Mouse (Mus musculus) ES-Bruce4 (cell line): ENCODE results near the gene Slc26a10. TPM values are rescaled to one million over a fixed set of nuclear protein-coding genes. Genes with fewer than 3 reads are reported as not detected.

Experiments used
- H3K27ac ChIP-seq: 2 replicates; pipeline ENCODE4 v1.5.1; 2012; ENCODE audit warnings: low read length, inconsistent platforms; ENCODE audit not compliant: insufficient read depth
- H3K27me3 ChIP-seq: 2 replicates; pipeline ENCODE4 v1.6.1; 2012; ENCODE audit warnings: mild to moderate bottlenecking, low read length, inconsistent platforms; ENCODE audit not compliant: control insufficient read depth, poor library complexity, insufficient read depth, severe bottlenecking
- H3K36me3 ChIP-seq: 2 replicates; pipeline ENCODE4 v1.6.1; 2012; ENCODE audit warnings: inconsistent platforms, mild to moderate bottlenecking, low read length, moderate library complexity; ENCODE audit not compliant: control insufficient read depth, poor library complexity, insufficient read depth, severe bottlenecking
- H3K4me1 ChIP-seq: one replicate; pipeline ENCODE4 v1.8.1; 2011; ENCODE audit warnings: low read length; ENCODE audit not compliant: control insufficient read depth, insufficient read depth
- H3K4me3 ChIP-seq: 2 replicates; pipeline ENCODE4 v1.5.1; 2011; ENCODE audit warnings: low read depth, mild to moderate bottlenecking, low read length
- H3K9ac ChIP-seq: 2 replicates; pipeline ENCODE4 v1.6.1; 2012; ENCODE audit warnings: low read depth, mild to moderate bottlenecking, inconsistent platforms; ENCODE audit not compliant: poor library complexity, severe bottlenecking
- H3K9me3 ChIP-seq: replicated peaks from 2 replicates; pipeline ENCODE4 v1.6.1; 2012; ENCODE audit warnings: mild to moderate bottlenecking, low read length, inconsistent platforms; ENCODE audit not compliant: control insufficient read depth, poor library complexity, insufficient read depth, severe bottlenecking
- CTCF ChIP-seq: IDR thresholded peaks from one replicate; pipeline ENCODE4 v1.8.1; 2011; ENCODE audit warnings: low read depth, low read length
- EP300 ChIP-seq: IDR thresholded peaks from 2 replicates; pipeline ENCODE4 v1.6.1; 2011; ENCODE audit warnings: low read depth, low read length; ENCODE audit not compliant: insufficient read depth
- POLR2A ChIP-seq: IDR thresholded peaks from one replicate; pipeline ENCODE4 v1.8.1; 2011; ENCODE audit warnings: low read length; ENCODE audit not compliant: insufficient read depth
- polyA plus RNA-seq: library from polyadenylated mRNA; stranded (reverse); fragments of >200 nt; gene quantifications from 2 replicates; pipeline ENCODE4 v1.2.4, GENCODE M21; 2011; ENCODE audit warnings: low read depth; ENCODE audit not compliant: missing spikeins, insufficient read depth, insufficient read length

Gene Slc26a10
- polyA plus RNA-seq, 1 experiment, result 24.6 TPM

- H3K36me3 ChIP-seq, result peaks cover 30% of the 10 kb centered on the region
- no peaks in the 10 kb centered on the region for H3K27me3 ChIP-seq
- H3K9me3 ChIP-seq, result no peaks in the 10 kb centered on the region
- H3K9ac ChIP-seq, result no peak overlapping the region
- no peaks in the 10 kb centered on the region for H3K4me1 ChIP-seq
- H3K27ac ChIP-seq, result no peak overlapping the region
- no peak overlapping the region for H3K4me3 ChIP-seq
- TF ChIP-seq POLR2A (no peak), EP300 (no peak), CTCF (no peak)
These were observed 22.7 kb upstream of the Slc26a10 start for GRCm38 (mm10) chr10:127203106-127203505.

DNA sequence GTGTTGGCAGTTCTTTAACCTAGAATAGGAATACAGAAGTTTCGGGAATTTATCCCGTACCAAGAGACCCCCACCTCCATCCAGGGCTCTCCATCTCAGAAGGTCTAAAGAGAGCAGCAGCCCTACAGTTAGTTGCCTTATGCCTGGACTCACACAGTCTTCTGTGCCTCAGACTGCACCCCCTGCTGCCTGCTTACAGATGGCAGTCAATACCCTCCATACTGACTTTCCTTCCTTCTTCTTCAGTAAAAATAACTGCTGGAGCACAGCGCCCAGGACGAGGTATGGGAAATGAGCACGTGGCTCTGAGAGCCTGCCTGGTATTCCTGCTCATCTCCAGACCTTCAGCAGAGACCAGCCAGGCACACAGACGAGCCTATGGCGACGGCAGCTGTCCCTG lies 19.8 kb upstream of the Slc26a10 start:
- TF ChIP-seq CTCF, result no peak
- TF ChIP-seq EP300, result no peak
- H3K4me3 ChIP-seq, result no peak overlapping the region
- peaks cover 18% of the 10 kb centered on the region for H3K36me3 ChIP-seq

DNA sequence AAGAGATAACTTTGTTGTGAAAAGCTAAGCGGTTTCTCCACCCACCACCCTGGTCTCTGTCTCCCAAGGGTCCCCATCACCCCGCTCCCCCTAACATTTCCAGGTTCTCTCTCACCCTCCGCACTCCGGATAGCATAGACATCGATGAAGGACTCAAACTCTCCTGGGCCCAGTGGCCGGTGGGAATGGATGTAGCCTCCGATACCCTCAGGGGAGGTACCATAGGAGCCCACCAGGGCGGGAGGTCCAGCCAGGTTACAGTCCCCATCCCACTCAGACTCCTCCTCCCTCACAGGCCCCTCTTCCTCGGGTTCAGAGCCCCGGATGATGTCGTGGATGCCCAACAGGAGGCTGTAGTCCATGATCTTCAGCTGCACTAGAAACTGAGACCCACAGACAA lies 19.0 kb upstream of the Slc26a10 start:
- Histone ChIP-seq H3K27ac (no peak overlapping the region), H3K36me3 (peaks cover 14% of the 10 kb centered on the region), H3K9me3 (no peaks in the 10 kb centered on the region), H3K4me1 (peaks cover 2% of the 10 kb centered on the region), H3K9ac (no peak overlapping the region), H3K4me3 (no peak overlapping the region), H3K27me3 (no peaks in the 10 kb centered on the region)
- TF ChIP-seq CTCF (no peak), POLR2A (no peak), EP300 (no peak)

More for the DNA sequence above, 19.8 kb upstream of the Slc26a10 start:
- no peaks in the 10 kb centered on the region for H3K27me3 ChIP-seq
- H3K4me1 ChIP-seq, result peaks cover 2% of the 10 kb centered on the region
- H3K9ac ChIP-seq, result no peak overlapping the region
- H3K27ac ChIP-seq, result no peak overlapping the region
- no peaks in the 10 kb centered on the region for H3K9me3 ChIP-seq

DNA sequence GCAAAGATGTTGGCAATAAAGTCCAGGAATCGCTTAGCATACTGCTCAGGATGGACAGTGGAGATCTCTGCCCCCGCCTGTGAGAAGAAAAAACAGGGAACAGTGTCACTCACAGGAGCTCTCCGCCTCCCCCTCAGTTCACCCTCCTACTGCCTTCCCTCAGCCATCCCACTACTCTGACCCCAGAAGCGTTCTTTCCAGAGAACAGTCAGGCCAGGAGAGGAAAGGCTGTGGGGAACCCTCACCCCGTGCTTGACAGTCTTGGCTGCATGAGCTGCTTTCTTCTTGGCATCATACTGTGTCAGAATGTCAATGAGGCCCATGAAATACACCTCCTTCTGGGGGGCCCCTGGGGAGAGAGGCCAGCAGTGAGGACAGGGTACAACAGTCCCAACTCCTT lies 18.6 kb upstream of the Slc26a10 start:
- H3K9me3 ChIP-seq, result no peaks in the 10 kb centered on the region
- peaks cover 2% of the 10 kb centered on the region for H3K4me1 ChIP-seq
- H3K27me3 ChIP-seq, result no peaks in the 10 kb centered on the region
- H3K9ac ChIP-seq, result no peak overlapping the region
- no peak overlapping the region for H3K27ac ChIP-seq
- no peak for TF ChIP-seq CTCF
- no peak overlapping the region for H3K4me3 ChIP-seq
- H3K36me3 ChIP-seq, result peaks cover 14% of the 10 kb centered on the region

- Histone ChIP-seq H3K27ac (no peak overlapping the region), H3K36me3 (peaks cover 10% of the 10 kb centered on the region), H3K4me1 (peaks cover 2% of the 10 kb centered on the region)
These were observed 18.0 kb upstream of the Slc26a10 start for GRCm38 (mm10) chr10:127198492-127198891.

GRCm38 (mm10) chr10:127197505-127198110 lies 17.2 kb upstream of the Slc26a10 start:
- no peaks in the 10 kb centered on the region for H3K9me3 ChIP-seq
- H3K27me3 ChIP-seq, result no peaks in the 10 kb centered on the region
- H3K4me3 ChIP-seq, result no peak overlapping the region
- H3K36me3 ChIP-seq, result peaks cover 10% of the 10 kb centered on the region
- TF ChIP-seq EP300 (no peak), CTCF (no peak), POLR2A (no peak)
- H3K27ac ChIP-seq, result no peak overlapping the region
- peaks cover 2% of the 10 kb centered on the region for H3K4me1 ChIP-seq
- no peak overlapping the region for H3K9ac ChIP-seq

More at GRCm38 (mm10) chr10:127198492-127198891, 18.0 kb upstream of the Slc26a10 start:
- no peaks in the 10 kb centered on the region for H3K27me3 ChIP-seq
- H3K4me3 ChIP-seq, result no peak overlapping the region
- no peak overlapping the region for H3K9ac ChIP-seq
- no peaks in the 10 kb centered on the region for H3K9me3 ChIP-seq
- TF ChIP-seq EP300, result no peak
- TF ChIP-seq CTCF, result no peak
- no peak for TF ChIP-seq POLR2A
